Mouse (Mus musculus) lung, postnatal 14 days (tissue): ENCODE results near the gene Irf8.
"Not testable (repeated sequence)": the region's sequence is repeated elsewhere in the genome, so short reads cannot be mapped to it uniquely, and the experiment has no call there.

Experiments
- DNase-seq: peaks from one replicate; pipeline ENCODE4 v3.0.0; 2021

Irf8 gene

DNA sequence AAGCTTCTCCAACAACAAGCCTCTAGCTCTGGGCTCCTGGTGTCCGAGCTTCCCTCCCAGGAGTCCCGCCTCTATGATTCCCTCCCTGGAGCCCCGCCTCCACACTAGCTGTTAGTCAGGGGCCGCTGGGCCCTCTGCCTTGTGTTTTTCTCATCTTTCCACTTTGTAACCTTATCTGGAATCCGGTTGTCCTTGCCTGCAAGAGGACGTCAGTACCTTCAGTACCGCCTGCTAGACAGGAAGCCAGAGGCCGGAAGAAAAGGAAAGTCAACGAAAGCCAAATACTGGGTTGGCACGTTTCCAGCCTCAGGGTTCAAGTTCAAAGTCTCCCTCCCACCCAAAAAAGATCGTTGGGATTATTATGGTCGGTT is 15.9 kb downstream of the Irf8 start:
- peak; percentile 55 for DNase-seq

DNA sequence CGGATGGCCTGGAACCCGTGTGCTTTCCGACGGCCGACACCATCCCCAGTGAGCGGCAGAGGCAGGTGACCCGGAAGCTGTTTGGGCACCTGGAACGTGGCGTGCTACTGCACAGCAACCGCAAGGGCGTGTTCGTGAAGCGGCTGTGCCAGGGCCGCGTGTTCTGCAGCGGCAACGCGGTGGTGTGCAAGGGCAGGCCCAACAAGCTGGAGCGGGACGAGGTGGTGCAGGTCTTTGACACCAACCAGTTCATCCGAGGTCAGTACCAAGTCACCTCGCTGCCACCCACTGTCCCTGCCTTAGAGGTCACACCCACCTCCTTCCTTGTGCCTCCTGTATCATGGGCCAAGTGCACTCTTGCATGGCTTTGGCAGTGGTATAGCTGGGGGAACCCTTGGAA is 17.3 kb downstream of the Irf8 start:
- DNase-seq, result no peak

DNA sequence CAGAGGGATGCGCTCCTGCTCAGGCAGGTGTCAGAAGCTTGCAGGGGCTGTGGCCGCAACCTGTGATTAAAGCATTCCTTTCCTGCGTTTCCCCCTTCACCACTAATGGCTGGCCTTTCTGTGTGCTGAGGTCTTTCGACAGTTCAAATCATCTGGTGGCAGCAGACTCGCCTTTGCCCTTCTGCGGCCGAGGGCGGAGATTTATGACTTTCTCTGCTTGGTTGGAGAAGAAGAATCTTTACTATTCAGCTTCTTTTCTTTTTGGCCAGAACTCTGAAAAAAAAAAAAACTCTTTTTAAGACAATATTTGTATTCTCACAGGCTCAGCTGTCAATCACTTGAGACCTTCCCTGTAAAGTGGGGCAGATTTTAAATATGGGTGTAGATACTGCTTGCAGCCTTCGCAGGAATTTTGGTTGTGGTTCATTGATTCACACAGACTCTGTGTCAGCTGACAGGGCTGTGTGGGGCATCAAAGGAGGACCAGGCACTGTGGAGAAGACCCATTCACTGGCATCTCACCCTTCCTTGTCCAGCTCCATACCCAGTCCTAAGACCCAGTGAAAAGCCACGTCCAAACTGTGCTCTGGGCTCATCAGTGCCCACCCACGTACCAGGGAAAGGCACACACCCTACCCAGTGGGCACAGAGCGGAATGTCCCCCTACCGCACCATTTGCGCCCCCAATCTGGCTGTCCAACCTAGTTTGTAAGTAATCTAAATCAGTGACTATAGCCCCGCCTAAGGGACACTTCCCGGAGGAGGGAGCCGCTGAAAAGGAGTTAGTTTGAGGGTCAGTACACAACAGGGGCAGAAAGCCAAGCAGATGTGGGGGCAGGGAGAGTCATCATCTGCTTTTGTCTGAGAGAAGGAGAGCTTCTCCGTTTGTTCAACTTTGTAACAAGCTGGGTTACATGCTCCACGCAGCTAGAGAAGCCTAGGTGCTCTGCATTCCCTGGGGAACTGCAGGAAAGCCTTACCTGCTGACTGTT is 19.4 kb downstream of the Irf8 start:
- no peak for DNase-seq

DNA sequence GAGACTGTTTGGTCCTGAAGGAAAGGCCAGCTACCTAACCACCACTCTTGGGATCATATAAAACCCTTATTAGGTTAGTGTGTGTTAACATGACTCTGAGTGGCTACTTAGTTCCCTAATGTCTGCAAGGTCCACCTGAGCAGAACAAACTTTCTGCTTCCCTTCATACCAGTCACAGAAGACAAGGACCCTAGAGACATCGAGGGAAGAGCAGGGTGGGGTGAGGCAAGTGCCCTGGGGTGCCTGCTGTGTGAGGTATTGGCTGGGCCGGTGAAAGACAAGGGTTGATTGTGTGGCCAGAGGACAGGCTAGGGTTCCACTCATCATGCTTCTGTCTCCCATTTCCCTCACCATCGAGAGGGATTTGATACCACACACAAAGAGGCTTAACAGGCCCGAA is 21.8 kb downstream of the Irf8 start:
- no peak for DNase-seq

DNA sequence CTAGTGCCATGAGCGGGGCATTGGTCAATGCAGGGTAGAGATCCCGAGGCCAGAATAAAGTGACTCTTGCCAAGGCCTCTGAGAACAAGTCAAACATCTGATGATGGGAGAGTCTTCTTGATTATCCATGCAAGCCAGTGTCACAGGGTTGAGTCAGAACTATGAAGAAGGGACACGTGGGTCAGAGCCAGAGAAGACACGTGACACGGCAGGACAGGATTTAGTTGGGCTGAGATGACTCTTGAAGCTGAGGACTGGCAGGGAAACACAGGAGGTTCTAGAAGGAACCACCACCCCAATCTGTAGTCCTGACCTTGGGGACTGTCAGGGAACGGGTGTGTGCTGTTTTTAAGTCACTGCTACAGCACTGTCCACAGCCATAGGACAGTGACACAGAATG is 23.7 kb downstream of the Irf8 start:
- DNase-seq, result no peak

DNA sequence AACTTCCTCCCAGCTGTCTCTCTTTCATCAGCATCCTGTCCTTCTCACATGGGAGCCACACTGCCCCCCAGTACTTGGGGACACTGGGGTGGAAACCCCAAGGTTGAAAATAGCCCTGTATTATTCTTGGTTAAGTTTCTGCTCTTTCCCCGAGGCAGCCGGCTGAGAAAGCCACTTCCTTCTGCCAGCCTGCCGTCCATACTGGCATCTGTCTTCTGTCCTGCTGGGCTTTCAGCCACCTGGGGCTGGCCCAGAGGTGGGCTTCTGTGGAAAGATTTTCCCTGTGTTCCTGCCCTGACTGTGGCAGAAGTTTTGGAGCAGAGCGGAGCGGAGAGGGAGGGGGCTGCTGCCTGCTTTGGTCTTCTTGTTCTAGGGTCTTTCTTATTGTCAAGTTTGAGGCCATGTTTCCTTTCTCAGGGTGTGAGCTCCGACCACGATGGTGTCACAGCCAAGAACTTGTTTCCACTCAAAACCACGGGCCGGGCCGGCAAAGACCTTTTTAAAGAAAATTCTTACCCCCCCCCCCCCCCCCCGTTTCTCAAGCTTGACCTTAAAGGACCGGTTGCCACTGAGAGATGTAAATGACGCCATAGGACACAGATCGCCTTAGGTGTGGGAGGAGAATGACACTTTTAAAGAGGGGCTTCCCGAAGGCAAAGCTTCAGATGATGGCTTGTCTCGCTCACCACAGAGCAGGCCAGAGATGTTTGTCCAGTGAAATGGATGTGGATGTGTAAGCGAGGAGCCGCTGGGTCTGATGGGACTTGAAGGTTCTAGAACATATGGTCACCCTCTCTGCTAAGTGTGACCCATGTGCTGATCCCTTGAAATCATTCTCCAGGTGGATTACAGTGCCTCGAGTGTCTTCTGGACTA is 24.4 kb downstream of the Irf8 start:
- DNase-seq, result no peak

DNA sequence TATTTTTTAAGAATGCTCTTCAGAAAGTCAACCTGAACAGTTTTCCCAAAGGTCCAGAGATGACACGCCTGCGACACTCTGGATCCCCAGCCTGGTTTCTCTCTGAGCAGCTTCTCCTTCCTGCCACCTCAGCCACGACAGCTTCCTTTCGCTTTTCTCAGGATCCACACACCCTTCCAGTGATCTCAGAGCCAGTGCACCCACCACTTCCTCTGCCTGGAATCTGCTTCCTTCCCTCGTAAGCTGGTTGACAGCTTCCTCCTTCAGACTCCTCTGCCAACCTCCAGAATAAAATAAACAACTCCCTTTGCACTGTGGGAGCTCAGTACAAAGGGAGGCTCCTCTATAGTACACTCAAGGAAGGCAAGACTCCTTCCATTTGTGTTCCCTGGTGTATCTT is 27.1 kb downstream of the Irf8 start:
- peak; percentile 48 for DNase-seq

DNA sequence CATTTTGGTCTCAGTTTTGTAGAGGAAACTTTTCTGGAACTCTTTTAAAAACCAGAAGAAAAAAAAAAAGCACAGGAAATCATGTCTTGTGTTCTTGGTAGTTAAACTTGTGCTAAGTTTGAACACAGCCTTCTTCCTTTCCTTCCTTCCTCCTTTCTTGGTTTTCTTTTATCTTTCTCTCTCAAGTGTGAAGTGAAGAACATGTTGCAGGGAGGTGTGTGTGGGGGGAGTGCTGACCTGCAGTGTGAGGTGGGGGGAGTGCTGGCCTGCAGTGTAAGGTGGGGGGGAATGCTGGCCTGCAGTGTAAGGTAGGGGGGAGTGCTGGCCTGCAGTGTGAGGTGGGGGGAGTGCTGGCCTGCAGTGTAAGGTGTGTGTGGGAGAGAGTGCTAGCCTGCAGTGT is 28.5 kb downstream of the Irf8 start:
- no peak for DNase-seq

DNA sequence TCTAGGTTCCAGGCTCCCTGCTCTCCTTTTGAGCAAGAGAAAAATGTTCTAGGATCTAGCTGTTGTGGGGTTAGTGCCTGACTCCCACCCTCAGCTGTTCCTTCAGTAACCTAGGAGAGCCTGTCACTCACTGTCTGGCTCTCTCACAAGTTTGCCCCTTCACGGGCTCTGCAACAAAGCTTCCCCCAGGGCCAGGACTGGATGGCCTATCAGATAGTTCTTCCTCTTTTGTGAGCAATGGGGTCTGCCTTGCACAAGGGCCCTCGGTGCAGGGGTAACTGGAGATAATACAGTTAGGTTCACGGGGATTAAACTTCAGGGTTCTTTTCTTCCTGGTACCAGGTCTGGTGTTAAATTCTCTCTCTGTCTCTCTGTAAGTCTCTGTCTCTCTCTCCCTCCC is 30.5 kb downstream of the Irf8 start:
- DNase-seq, result no peak

DNA sequence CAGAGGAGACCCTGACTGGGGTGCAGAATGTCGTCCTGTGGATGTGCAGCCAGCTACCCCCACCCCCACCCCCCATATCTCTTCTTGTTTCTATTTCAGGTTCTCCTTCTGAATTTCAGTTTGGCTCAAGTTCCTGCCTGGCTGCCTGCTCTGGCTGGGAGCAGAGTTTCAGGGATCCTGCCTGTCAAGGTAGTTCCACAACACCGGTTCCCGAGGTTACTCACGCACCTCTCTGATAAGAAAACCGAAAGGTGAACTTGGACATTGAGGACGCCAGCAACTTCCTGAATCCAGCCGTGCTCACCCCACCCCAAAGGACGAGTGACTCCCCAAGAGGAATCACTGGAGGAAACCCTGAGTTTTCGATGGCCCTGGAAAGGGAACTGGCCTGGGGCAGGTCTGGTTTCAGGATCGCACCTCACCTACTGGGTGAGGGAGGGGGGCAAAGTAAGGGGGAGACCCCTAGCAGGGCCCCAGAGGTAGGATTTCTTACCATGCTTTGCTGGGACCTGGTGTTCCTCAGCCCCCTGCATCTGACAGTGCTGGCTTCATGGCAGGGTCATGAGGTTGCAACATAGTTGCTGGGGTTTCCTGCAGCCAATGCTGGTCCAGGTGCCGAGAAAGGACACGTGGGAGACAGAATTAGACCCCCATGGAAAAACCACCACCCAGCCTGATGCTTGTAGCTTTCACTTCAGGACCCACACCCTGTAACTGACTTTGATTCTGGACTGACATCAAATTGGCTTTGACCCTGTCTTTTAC is 32.5 kb downstream of the Irf8 start:
- no peak for DNase-seq

DNA sequence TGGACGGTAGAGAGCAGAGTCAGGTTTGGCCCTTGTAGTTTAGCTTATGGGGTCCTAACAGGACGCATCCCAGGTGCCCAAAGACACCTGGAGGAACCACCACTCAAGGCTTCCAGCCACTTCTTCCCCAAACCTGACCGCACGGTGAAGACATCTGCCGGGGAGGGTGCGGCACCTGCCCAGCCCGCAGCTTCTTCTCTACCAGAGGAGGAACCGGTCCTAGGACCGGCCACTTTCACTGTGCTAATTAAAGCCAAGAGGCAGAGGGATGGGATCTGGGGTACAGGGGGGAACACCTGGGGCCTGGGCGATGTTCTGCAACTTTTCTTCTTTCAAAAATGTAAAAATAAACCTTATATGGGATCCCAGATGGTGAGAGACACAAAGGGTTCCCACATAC is 41.0 kb downstream of the Irf8 start:
- no peak for DNase-seq

DNA sequence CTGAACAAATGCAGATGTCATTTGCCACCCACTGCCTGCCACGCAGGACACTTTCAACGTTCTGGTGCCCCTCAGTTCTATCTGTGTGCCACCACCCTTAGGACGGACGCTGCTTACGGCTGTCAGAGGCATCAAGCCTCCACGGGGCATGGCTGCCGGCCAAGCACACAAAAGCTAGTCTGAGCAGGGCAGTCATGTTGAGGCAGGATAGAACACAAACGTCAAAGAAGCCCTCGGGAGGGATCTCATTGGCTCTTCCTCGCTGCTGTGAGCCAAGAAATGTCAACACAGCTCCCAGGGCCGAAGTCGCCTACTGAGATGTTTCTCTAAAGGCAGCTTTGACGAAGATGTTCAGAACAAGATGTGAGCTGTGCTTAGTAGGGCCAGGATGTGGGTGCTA is 41.6 kb downstream of the Irf8 start:
- DNase-seq, result no peak

DNA sequence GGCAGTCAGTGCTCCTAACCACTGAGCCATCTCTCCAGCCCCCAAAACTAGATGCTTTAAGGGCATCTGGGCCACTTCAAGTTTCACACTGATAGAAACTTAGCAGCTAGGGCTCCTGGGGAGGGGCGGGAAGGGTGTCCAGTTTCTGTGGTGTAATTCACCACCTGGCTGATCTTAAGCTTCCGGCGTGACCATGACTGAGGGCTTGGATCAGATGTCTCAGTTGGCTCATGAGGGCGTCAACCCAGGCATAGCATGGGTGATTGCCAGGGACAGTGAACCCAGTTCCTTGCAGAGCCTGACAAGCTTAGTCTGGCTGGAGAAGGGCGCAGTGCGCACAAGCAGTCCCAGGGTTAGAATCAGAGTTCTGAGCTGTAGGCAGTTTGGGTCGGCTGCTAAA is 42.9 kb downstream of the Irf8 start:
- no peak for DNase-seq

DNA sequence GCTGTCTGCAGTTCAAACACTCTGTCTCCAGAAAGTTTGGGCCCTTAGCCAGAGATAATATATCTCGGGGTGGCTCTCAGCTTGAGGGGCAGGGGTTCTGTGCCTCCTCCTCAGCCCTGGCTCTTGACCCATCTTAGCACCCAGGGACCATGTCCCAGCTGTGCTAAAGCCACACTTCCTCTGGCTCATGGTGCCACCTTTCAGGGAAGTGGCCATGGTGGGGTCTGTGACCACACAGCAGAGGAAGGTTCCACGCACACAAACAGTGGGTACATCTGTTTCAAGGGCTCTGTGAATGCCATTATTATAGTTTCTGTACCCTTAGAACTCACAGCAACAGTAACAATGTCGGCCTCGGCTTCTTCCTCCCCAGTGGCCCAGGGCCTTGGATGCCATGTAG is 47.6 kb downstream of the Irf8 start:
- DNase-seq, result no peak

DNA sequence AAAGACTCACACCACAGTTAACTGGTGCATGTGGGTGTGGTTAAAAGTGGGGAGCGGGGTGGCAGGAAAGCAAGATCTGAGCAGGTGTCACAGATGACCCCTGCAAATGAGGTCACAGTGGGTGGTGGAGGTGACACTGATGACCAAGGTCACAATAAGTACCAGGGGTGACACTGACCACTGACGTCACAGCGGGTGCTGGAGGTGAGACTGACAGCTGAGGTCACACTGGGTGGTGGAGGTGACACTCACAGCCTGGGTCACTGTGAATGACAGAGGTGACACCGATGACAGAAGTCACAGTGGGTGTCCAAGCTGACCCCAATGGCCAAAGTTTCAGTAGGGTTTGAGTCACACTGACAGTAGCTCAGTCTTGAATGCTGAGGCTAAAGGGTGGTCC is 50.6 kb downstream of the Irf8 start:
- no peak for DNase-seq

DNA sequence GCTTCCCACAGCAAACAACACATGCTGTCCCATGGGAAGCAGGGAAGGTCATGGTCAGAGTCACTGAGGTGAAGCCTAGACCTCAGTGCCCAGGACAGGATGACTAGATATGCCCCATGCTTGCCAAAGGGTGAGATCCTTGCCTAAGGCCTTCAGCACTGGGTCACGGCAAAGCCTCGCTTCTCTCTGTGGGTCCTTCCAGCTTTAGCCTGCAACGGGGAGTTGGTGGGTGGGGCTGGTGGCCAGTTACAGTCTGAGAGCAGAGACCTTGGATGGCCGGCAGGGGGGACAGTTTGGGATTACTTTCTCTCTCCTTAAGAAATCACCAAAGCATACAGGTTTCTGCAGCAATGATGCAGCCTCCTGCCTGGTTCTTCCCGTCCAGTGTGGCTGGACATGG is 51.5 kb downstream of the Irf8 start:
- DNase-seq, result no peak

DNA sequence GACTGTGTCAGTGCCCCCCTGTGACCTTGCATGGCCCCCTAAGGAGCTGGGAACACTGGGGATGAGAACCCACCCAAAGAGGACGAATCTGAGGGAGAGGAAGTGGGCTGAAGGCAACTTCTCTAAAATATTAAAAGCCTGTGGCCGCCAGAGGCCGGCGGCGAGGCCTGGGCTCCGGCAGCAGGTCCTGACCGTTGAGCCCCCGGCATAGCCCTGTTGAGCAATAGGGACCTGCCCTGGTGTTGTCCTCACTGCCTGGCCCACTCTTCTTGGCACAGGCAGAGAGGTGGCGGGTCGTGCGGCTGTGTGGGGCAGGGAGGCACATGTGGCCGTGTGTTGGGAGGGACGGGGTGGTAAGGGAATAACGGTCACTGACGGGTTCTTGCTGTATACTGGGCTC is 56.6 kb downstream of the Irf8 start:
- DNase-seq, result no peak

DNA sequence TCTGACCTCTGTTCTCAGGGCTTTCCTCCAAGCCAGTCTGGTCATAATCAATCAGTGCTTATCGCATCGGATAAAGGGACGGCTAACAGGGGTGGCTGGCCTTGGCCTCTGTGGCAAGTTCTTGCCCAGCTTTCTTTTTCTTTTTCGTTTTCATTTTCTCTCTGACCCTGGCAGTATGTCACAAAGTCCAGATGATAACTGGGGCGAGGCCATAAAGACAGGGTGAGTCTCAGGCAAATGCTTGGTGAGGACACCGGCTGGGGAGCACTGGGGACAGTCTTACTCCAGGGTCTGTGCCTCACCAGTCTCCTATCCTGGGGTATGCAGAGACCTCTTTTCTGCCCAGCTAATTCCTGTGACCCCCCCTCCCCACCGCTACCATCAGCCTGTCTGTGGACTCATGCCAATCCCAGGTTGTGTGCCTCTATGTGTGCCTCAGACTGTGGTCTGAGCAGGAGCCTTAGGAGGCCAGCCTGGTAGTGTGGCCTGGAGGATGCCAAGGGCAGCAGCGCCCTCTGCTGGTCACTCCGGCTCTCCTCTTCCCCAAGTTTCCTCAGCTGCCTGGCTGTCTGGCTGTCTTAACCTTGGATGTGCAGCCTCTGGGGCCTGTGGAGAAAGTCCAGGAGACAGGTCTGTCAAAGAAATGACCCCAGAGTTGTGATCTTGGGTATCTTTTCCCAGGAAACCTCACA is 59.9 kb downstream of the Irf8 start:
- DNase-seq, result peak; percentile 90

DNA sequence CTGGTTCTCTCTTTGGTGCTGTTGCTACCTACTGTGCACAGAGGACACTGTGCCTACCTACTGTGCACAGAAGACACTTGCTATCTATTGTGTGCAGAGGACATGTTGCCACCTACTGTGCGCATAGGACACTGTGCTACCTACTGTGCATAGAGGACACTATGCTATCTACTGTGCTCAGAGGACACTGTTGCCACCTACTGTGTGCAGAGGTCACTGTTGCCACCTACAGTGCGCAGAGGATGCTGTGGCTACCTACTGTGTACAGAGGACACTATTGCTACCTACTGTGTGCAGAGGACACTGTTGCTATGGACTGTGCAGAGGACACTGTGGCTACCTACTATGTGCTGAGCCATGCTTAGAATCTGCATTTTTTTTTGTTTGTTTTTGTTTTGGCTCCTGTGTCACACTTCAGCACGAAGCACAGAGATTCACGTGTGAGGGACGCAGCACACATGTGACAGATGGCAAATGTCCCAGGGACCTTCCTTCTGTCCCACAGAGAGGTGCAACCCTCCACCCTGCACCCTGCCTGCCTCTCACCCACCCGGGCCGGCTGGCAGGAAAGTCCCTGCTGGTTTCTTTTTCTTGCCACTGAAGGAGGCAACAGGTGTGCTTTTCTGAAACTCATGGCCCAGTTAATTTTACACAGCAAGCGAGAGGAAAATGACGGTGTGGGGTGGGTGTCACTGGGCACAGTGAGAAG is 61.0 kb downstream of the Irf8 start:
- DNase-seq, result no peak

DNA sequence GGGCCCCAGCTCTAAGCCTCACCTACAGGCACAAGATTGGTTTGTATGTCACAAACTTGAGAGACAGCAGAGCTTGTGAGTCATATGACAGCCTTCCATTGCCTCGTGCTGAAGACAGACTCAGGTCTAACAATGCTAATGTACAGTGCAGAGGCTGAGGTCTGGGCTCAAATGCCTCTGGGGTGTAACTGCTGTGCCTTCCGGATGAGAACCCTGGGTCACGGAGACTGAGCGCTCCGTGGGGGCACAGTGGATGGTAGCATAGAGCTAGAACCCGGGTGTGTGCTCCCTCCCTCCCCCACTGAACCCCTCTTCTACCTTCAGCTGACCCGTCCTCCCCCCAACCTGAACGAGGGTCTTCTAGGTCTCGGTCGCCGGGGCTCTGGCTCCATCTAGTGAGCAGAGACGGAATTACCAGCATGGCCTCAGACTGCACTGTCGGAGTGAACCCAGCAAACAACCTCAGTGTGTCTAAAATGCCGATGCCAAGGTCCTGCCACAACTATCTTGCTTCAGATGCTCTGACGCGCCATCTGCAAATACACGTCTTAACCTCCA is 64.2 kb downstream of the Irf8 start:
- DNase-seq, result peak; percentile 73

DNA sequence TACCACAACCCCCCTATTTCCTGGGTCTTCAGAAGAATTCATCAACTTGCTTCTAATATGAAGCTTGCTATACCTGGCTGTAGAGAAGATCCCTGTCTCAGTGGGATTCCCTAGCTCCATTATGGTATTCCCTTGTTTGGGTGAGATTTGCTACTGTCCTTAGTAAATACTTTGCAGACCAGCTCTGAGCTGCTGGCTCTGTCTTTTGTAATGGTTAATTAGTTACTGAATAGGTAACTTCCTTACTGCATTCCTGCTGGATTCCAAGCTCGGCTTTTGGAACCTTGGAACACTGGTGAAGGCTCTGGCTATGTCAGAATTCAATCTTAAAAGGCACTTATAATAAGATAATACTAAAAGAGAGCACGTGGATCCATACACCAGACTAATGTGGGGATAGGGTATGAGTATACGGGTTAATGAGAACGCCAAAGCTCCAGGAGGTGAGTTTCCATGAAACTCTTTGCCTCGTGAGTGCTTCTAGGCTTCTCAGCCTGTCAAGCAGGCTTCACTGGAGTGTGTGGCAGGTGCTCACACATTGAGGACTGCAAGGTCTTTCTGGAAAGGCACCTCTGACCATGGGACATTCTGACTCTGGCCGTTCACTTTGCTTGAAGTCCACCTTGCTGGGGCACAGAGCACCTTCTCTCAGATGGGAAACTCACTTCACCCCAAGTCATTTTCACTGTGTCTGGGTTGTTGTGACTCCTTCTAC is 67.7 kb downstream of the Irf8 start:
- DNase-seq, result not testable (repeated sequence)
